Mouse (Mus musculus): ENCODE measurements around the gene Adrb1. TPM values are rescaled to one million over a fixed set of nuclear protein-coding genes. Genes with fewer than 3 reads are reported as not detected.
"Not testable (repeated sequence)": the region's sequence is repeated elsewhere in the genome, so short reads cannot be mapped to it uniquely, and the experiment has no call there.

Adrb1 gene
- polyA plus RNA-seq, 1 experiment: 1.0 TPM

- Histone ChIP-seq H3K4me3 (ENCODE audit: low read depth, low read length) (no peak overlapping the region), H3K27ac (ENCODE audit: insufficient read depth, low read length) (no peak overlapping the region), H3K9ac (ENCODE audit: low read depth, poor library complexity, severe bottlenecking) (no peak overlapping the region), H3K36me3 (ENCODE audit: control insufficient read depth, insufficient read depth, low read length, poor library complexity, severe bottlenecking) (no peaks in the 10 kb centered on the region), H3K4me1 (ENCODE audit: control insufficient read depth, insufficient read depth, low read length) (no peaks in the 10 kb centered on the region), H3K27me3 (ENCODE audit: control insufficient read depth, insufficient read depth, low read length, poor library complexity, severe bottlenecking) (no peaks in the 10 kb centered on the region), H3K9me3 (replicated peaks; ENCODE audit: control insufficient read depth, insufficient read depth, low read length, poor library complexity, severe bottlenecking) (no peaks in the 10 kb centered on the region)
- no peak for TF ChIP-seq EP300 (IDR thresholded peaks at IDR 0.05; ENCODE audit: insufficient read depth, low read depth, low read length)
- no peak for TF ChIP-seq CTCF (IDR thresholded peaks at IDR 0.05; ENCODE audit: low read depth, low read length)
- TF ChIP-seq POLR2A (IDR thresholded peaks at IDR 0.05; ENCODE audit: insufficient read depth, low read length): no peak
Measured at GRCm38 (mm10) chr19:56747878-56748277, 25.9 kb downstream of the Adrb1 start.

DNA sequence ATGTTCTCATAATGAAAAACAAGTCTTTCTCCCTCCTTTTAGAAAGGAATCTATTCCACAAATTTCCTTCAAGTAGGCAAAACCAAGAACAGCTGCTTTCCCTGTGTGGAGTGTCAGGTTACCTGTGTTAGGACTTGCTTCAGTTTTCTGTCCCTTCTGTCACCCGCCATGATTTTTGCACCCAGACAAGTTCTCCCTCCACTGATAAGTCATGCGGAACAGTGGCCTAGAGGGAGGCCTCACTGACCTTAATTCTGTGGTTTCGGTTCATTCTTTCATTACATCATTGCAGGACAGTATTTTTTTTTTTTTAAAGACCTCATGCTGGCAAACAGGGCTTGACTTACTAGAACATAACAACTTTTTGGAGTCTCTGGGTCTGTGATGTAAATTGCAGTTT, 27.3 kb downstream of the Adrb1 start:
- no peaks in the 10 kb centered on the region for H3K27me3 ChIP-seq (ENCODE audit: control insufficient read depth, insufficient read depth, low read length, poor library complexity, severe bottlenecking)
- TF ChIP-seq CTCF (IDR thresholded peaks at IDR 0.05; ENCODE audit: low read depth, low read length): no peak
- no peak for TF ChIP-seq EP300 (IDR thresholded peaks at IDR 0.05; ENCODE audit: insufficient read depth, low read depth, low read length)
- no peak for TF ChIP-seq POLR2A (IDR thresholded peaks at IDR 0.05; ENCODE audit: insufficient read depth, low read length)
- no peaks in the 10 kb centered on the region for H3K4me1 ChIP-seq (ENCODE audit: control insufficient read depth, insufficient read depth, low read length)
- no peaks in the 10 kb centered on the region for H3K36me3 ChIP-seq (ENCODE audit: control insufficient read depth, insufficient read depth, low read length, poor library complexity, severe bottlenecking)
- H3K27ac ChIP-seq (ENCODE audit: insufficient read depth, low read length): no peak overlapping the region
- H3K9me3 ChIP-seq (replicated peaks; ENCODE audit: control insufficient read depth, insufficient read depth, low read length, poor library complexity, severe bottlenecking): no peaks in the 10 kb centered on the region
- H3K9ac ChIP-seq (ENCODE audit: low read depth, poor library complexity, severe bottlenecking): no peak overlapping the region
- no peak overlapping the region for H3K4me3 ChIP-seq (ENCODE audit: low read depth, low read length)

- Histone ChIP-seq H3K9ac (ENCODE audit: low read depth, poor library complexity, severe bottlenecking) (no peak overlapping the region), H3K4me3 (ENCODE audit: low read depth, low read length) (no peak overlapping the region), H3K27ac (ENCODE audit: insufficient read depth, low read length) (no peak overlapping the region), H3K27me3 (ENCODE audit: control insufficient read depth, insufficient read depth, low read length, poor library complexity, severe bottlenecking) (no peaks in the 10 kb centered on the region), H3K9me3 (replicated peaks; ENCODE audit: control insufficient read depth, insufficient read depth, low read length, poor library complexity, severe bottlenecking) (no peaks in the 10 kb centered on the region), H3K36me3 (ENCODE audit: control insufficient read depth, insufficient read depth, low read length, poor library complexity, severe bottlenecking) (no peaks in the 10 kb centered on the region), H3K4me1 (ENCODE audit: control insufficient read depth, insufficient read depth, low read length) (no peaks in the 10 kb centered on the region)
- TF ChIP-seq EP300 (IDR thresholded peaks at IDR 0.05; ENCODE audit: insufficient read depth, low read depth, low read length): no peak
- no peak for TF ChIP-seq CTCF (IDR thresholded peaks at IDR 0.05; ENCODE audit: low read depth, low read length)
- no peak for TF ChIP-seq POLR2A (IDR thresholded peaks at IDR 0.05; ENCODE audit: insufficient read depth, low read length)
Measured at GRCm38 (mm10) chr19:56750709-56751108, 28.7 kb downstream of the Adrb1 start.

DNA sequence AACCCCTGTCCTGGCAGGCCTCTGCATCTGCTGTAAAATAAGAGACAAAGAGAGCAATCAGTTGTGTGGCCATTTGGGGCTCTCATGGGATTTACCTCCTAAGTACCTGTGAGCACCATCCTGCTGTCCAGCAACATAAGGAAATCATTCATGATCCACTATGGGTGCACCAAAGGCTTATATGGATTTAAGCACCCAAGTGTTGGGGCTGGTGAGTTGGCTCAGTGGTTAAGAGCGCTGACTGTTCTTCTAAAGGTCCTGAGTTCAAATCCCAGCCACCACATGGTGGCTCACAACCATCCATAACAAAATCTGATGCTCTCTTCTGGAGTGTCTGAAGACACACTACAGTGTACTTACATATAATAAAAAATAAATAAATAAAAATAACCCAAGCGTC, 32.5 kb downstream of the Adrb1 start:
- H3K9me3 ChIP-seq (replicated peaks; ENCODE audit: control insufficient read depth, insufficient read depth, low read length, poor library complexity, severe bottlenecking); H3K36me3 ChIP-seq (ENCODE audit: control insufficient read depth, insufficient read depth, low read length, poor library complexity, severe bottlenecking); H3K4me3 ChIP-seq (ENCODE audit: low read depth, low read length); H3K4me1 ChIP-seq (ENCODE audit: control insufficient read depth, insufficient read depth, low read length); H3K27me3 ChIP-seq (ENCODE audit: control insufficient read depth, insufficient read depth, low read length, poor library complexity, severe bottlenecking); H3K9ac ChIP-seq (ENCODE audit: low read depth, poor library complexity, severe bottlenecking); H3K27ac ChIP-seq (ENCODE audit: insufficient read depth, low read length): not testable (repeated sequence)

DNA sequence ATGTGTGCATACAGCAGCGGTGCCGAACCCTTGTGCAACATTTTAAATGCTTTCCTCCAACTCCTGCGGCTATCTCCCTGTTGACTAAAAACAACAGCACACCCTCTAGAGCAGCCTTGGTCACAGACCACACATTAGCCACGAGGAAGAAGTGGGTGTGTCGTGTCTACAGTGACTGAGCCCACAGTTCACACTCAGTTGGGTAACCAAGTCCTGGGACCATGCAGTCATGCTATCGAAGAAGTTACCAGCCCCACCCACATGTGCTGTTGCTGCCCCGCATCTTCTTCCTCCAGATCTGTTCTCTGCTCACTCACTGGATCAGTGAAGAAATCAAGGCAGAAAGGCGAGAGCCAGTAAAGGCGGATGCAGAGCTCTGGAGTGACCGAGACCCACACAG, 34.4 kb downstream of the Adrb1 start:
- Histone ChIP-seq H3K27ac (ENCODE audit: insufficient read depth, low read length) (no peak overlapping the region), H3K9ac (ENCODE audit: low read depth, poor library complexity, severe bottlenecking) (no peak overlapping the region), H3K36me3 (ENCODE audit: control insufficient read depth, insufficient read depth, low read length, poor library complexity, severe bottlenecking) (no peaks in the 10 kb centered on the region), H3K9me3 (replicated peaks; ENCODE audit: control insufficient read depth, insufficient read depth, low read length, poor library complexity, severe bottlenecking) (no peaks in the 10 kb centered on the region), H3K4me3 (ENCODE audit: low read depth, low read length) (no peak overlapping the region), H3K4me1 (ENCODE audit: control insufficient read depth, insufficient read depth, low read length) (no peaks in the 10 kb centered on the region), H3K27me3 (ENCODE audit: control insufficient read depth, insufficient read depth, low read length, poor library complexity, severe bottlenecking) (no peaks in the 10 kb centered on the region)
- TF ChIP-seq CTCF (IDR thresholded peaks at IDR 0.05; ENCODE audit: low read depth, low read length) (no peak), POLR2A (IDR thresholded peaks at IDR 0.05; ENCODE audit: insufficient read depth, low read length) (no peak)

GRCm38 (mm10) chr19:56758311-56758710, 36.3 kb downstream of the Adrb1 start:
- H3K27me3 ChIP-seq (ENCODE audit: control insufficient read depth, insufficient read depth, low read length, poor library complexity, severe bottlenecking): no peaks in the 10 kb centered on the region
- H3K36me3 ChIP-seq (ENCODE audit: control insufficient read depth, insufficient read depth, low read length, poor library complexity, severe bottlenecking): no peaks in the 10 kb centered on the region
- no peak for TF ChIP-seq POLR2A (IDR thresholded peaks at IDR 0.05; ENCODE audit: insufficient read depth, low read length)
- no peak for TF ChIP-seq CTCF (IDR thresholded peaks at IDR 0.05; ENCODE audit: low read depth, low read length)
- TF ChIP-seq EP300 (IDR thresholded peaks at IDR 0.05; ENCODE audit: insufficient read depth, low read depth, low read length): no peak
- H3K27ac ChIP-seq (ENCODE audit: insufficient read depth, low read length): no peak overlapping the region
- H3K4me3 ChIP-seq (ENCODE audit: low read depth, low read length): no peak overlapping the region
- H3K4me1 ChIP-seq (ENCODE audit: control insufficient read depth, insufficient read depth, low read length): no peaks in the 10 kb centered on the region
- H3K9ac ChIP-seq (ENCODE audit: low read depth, poor library complexity, severe bottlenecking): no peak overlapping the region
- H3K9me3 ChIP-seq (replicated peaks; ENCODE audit: control insufficient read depth, insufficient read depth, low read length, poor library complexity, severe bottlenecking): no peaks in the 10 kb centered on the region

Measured in ES-Bruce4 (cell line).